ENCODE assay signal across 7 mouse cellular contexts in the genomic region with DNA sequence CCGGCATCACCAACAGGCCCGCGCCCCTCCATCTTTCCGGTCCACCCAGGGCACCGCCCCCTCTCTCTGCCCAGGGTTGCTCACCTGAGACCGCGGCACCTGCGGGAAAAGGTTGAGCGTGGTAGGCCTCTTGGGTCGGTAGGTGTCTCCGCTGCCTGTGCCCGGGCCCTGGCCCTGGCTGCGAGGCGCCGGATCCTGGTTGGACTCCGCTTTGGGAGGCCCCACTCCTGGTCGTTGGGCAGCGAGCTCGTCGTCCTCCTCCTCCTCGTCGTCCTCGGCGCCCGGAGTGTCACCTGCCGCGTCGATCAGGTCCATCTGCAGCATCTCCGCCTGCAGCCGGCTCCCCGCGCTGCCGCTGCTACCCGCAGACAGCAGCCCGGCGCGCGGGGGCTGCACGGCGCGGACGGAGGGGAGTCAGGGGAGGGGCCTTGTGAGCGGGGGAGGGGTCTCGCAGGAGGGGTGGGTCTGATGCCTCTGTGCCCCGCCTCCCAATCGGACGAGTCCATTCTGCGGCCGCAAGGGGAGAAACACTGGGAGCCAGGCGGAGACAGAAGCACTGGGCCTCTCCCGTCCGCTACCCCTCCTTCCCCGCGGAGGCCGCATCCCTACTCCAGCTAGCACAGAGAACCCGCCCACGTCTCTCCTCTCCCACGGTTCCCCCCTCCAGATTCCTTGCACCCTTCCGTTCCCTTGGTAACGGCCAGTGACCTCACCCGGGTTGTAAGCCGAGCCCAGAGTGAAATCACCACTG. TPM values are rescaled to one million over a fixed set of nuclear protein-coding genes. Genes with fewer than 3 reads are reported as not detected.
A peak's percentile ranks its signal among the peaks of the same experiment; 100 is the strongest.
DNase-seq lines count a peak whose midpoint lies in the region; ATAC-seq lines count a peak whose summit lies in the region.

No protein-coding gene starts in this region.

- peak overlapping the region; percentile 69 for H3K4me3 ChIP-seq in intestine, embryonic 14.5 days (ENCODE audit: low read depth, low read length)
- peak overlapping the region; percentile 66 for H3K4me3 ChIP-seq in midbrain, embryonic 10.5 days

- no peaks in the 10 kb centered on the region for H3K27me3 ChIP-seq in intestine, embryonic 14.5 days (replicated peaks; ENCODE audit: control insufficient read depth, insufficient read depth, low read length)
- H3K27me3 ChIP-seq in midbrain, embryonic 10.5 days (ENCODE audit: low read depth, poor library complexity, severe bottlenecking) = peaks cover 21% of the 10 kb centered on the region

- H3K9ac ChIP-seq in intestine, embryonic 14.5 days (ENCODE audit: low read length) = peak overlapping the region; percentile 56

- peak; percentile 92 to 96 for DNase-seq in adrenal gland, adult (ENCODE audit: inconsistent age in 2 of 2, low spot score in 1 of 2)
- DNase-seq in embryo, embryonic 10.5 days (ENCODE audit: low spot score) = peak; percentile 100
- peak; percentile 69 to 73 for DNase-seq in gastrocnemius, postnatal 36 days
- peak; percentile 96 for DNase-seq in intestine, embryonic 14.5 days (ENCODE audit: low spot score)
- DNase-seq in left cerebral cortex, postnatal 10 days (ENCODE audit: extremely low spot score in 1 of 2, low spot score in 2 of 2) = peak; percentile 92 to 94
- DNase-seq in midbrain, embryonic 10.5 days (ENCODE audit: low spot score) = peak; percentile 99
- peak; percentile 67 for DNase-seq in skeletal muscle tissue, adult 2 months (ENCODE audit: low read depth, low spot score)

- H3K4me1 ChIP-seq in intestine, embryonic 14.5 days (replicated peaks; ENCODE audit: control insufficient read depth, insufficient read depth, low read length) = peaks cover 38% of the 10 kb centered on the region
- peaks cover 68% of the 10 kb centered on the region for H3K4me1 ChIP-seq in midbrain, embryonic 10.5 days

- H3K4me2 ChIP-seq in intestine, embryonic 14.5 days (ENCODE audit: low read length) = peak overlapping the region; percentile 82

- H3K9me3 ChIP-seq in intestine, embryonic 14.5 days (ENCODE audit: control insufficient read depth, low read length) = no peaks in the 10 kb centered on the region
- no peaks in the 10 kb centered on the region for H3K9me3 ChIP-seq in midbrain, embryonic 10.5 days (replicated peaks)

- peaks cover 32% of the 10 kb centered on the region for H3K36me3 ChIP-seq in intestine, embryonic 14.5 days (ENCODE audit: control insufficient read depth, insufficient read depth, low read length)
- peaks cover 41% of the 10 kb centered on the region for H3K36me3 ChIP-seq in midbrain, embryonic 10.5 days

- ATAC-seq in intestine, embryonic 14.5 days (replicated peaks; ENCODE audit: low FRiP score, low TSS enrichment, low read depth) = peak; percentile 90

- H3K27ac ChIP-seq in intestine, embryonic 14.5 days (ENCODE audit: low read depth) = peak overlapping the region; percentile 81
- peak overlapping the region; percentile 93 for H3K27ac ChIP-seq in midbrain, embryonic 10.5 days (replicated peaks)

- WGBS in intestine, embryonic 14.5 days = 2% methylated on average over 57 of the region's 62 CpGs
- WGBS in midbrain, embryonic 10.5 days = under 1% methylated on average over 61 of the region's 62 CpGs

- intact Hi-C loops in gastrocnemius, postnatal 36 days (cut with DNase I) = no loop called here
- intact Hi-C loops in left cerebral cortex, postnatal 10 days (cut with DNase I) = no loop called here

RNA-seq across cellular contexts. Expression of a gene that starts 6.7 kb away (rescaled TPM):
- total RNA-seq in gastrocnemius, postnatal 36 days (2021) = under 1 TPM; 0.81 to 0.99 TPM
- 1.7 TPM in 2 replicates for polyA plus RNA-seq in intestine, embryonic 14.5 days (2014; fragmentation: Nextera tagmentation; extraction: Ambion mirVana)
- total RNA-seq in left cerebral cortex, postnatal 10 days (2021) = 1 to 10 TPM; 3.7 TPM
- polyA plus RNA-seq in midbrain, embryonic 10.5 days (2016; fragmentation: Nextera tagmentation; extraction: Ambion mirVana) = 4.1 and 5.2 TPM in 2 replicates

RNA-seq across cellular contexts. Expression of a gene that starts 12.0 kb away (rescaled TPM):
- total RNA-seq in gastrocnemius, postnatal 36 days (2021) = 1 to 10 TPM; 6.9 to 7.2 TPM
- polyA plus RNA-seq in intestine, embryonic 14.5 days (2014; fragmentation: Nextera tagmentation; extraction: Ambion mirVana) = 11.8 and 13.2 TPM in 2 replicates
- total RNA-seq in left cerebral cortex, postnatal 10 days (2021) = 100 to 1,000 TPM; 414 to 421 TPM
- 58.3 and 70.5 TPM in 2 replicates for polyA plus RNA-seq in midbrain, embryonic 10.5 days (2016; fragmentation: Nextera tagmentation; extraction: Ambion mirVana)

RNA-seq across cellular contexts. Expression of a gene that starts 14.4 kb away (rescaled TPM):
- total RNA-seq in gastrocnemius, postnatal 36 days (2021) = under 1 TPM; 0.52 to 0.84 TPM
- 11.6 and 12.6 TPM in 2 replicates for polyA plus RNA-seq in intestine, embryonic 14.5 days (2014; fragmentation: Nextera tagmentation; extraction: Ambion mirVana)
- total RNA-seq in left cerebral cortex, postnatal 10 days (2021) = under 1 TPM in 1 of 2 experiments, not detected in 1; 0.49 TPM
- polyA plus RNA-seq in midbrain, embryonic 10.5 days (2016; fragmentation: Nextera tagmentation; extraction: Ambion mirVana) = 16.2 and 25.6 TPM in 2 replicates

RNA-seq across cellular contexts. Expression of a gene that starts 14.6 kb away (rescaled TPM):
- 10 to 100 TPM; 14.1 to 23.0 TPM for total RNA-seq in gastrocnemius, postnatal 36 days (2021)
- 25.2 and 27.9 TPM in 2 replicates for polyA plus RNA-seq in intestine, embryonic 14.5 days (2014; fragmentation: Nextera tagmentation; extraction: Ambion mirVana)
- 10 to 100 TPM; 40.3 to 40.4 TPM for total RNA-seq in left cerebral cortex, postnatal 10 days (2021)
- polyA plus RNA-seq in midbrain, embryonic 10.5 days (2016; fragmentation: Nextera tagmentation; extraction: Ambion mirVana) = 26.1 and 27.1 TPM in 2 replicates

RNA-seq across cellular contexts. Expression of a gene that starts 44.8 kb away (rescaled TPM):
- 10 to 100 TPM; 16.9 to 21.9 TPM for total RNA-seq in gastrocnemius, postnatal 36 days (2021)
- polyA plus RNA-seq in intestine, embryonic 14.5 days (2014; fragmentation: Nextera tagmentation; extraction: Ambion mirVana) = 16.7 and 18.2 TPM in 2 replicates
- total RNA-seq in left cerebral cortex, postnatal 10 days (2021) = 100 to 1,000 TPM; 108 to 109 TPM
- polyA plus RNA-seq in midbrain, embryonic 10.5 days (2016; fragmentation: Nextera tagmentation; extraction: Ambion mirVana) = 32.8 and 36.2 TPM in 2 replicates

Comparison
In these comparisons a context has a peak if more than half of its experiments do, and no peak if none do; other contexts are left out.
1. Peak in every context shown above with its lines: DNase-seq, ATAC-seq, H3K4me3 ChIP-seq and H3K27ac ChIP-seq.
2. RNA of a gene that starts 12.0 kb away (total RNA-seq): 414 to 421 TPM in left cerebral cortex, postnatal 10 days; 6.9 to 7.2 TPM in gastrocnemius, postnatal 36 days; every median in the first group is over 10 times any median in the second.